Mouse (Mus musculus) thymus, adult 2 months (tissue): ENCODE results near the gene Ppm1h. TPM values are rescaled to one million over a fixed set of nuclear protein-coding genes. Genes with fewer than 3 reads are reported as not detected.

Experiments used
- DNase-seq: peaks from one replicate; pipeline ENCODE4 v3.0.0; 2021
- H3K27ac ChIP-seq: fragments of 200-500 bp; 2 replicates; pipeline ENCODE4 v1.5.1; 2012; ENCODE audit warnings: low read length, control low read depth; ENCODE audit not compliant: control insufficient read depth, insufficient read depth
- H3K27me3 ChIP-seq: fragments of 200-500 bp; 2 replicates; pipeline ENCODE4 v1.6.1; 2012; ENCODE audit warnings: mild to moderate bottlenecking, low read length, moderate library complexity, mixed read lengths; ENCODE audit not compliant: control insufficient read depth, insufficient read depth
- H3K36me3 ChIP-seq: fragments of 200-500 bp; 2 replicates; pipeline ENCODE4 v1.6.1; 2012; ENCODE audit warnings: mild to moderate bottlenecking, low read length, moderate library complexity; ENCODE audit not compliant: control insufficient read depth, insufficient read depth
- H3K4me1 ChIP-seq: fragments of 200-500 bp; replicated peaks from 2 replicates; pipeline ENCODE4 v1.6.1; 2012; ENCODE audit warnings: low read length; ENCODE audit not compliant: control insufficient read depth, insufficient read depth
- H3K4me3 ChIP-seq: fragments of 200-500 bp; 2 replicates; pipeline ENCODE4 v1.5.1; 2012; ENCODE audit warnings: mild to moderate bottlenecking, low read length, control low read depth, moderate library complexity; ENCODE audit not compliant: control insufficient read depth, insufficient read depth
- CTCF ChIP-seq: fragments of 200-500 bp; IDR thresholded peaks from 2 replicates; pipeline ENCODE4 v1.5.1; 2012; ENCODE audit warnings: mild to moderate bottlenecking, control low read depth, low read length, moderate library complexity, borderline replicate concordance; ENCODE audit not compliant: control insufficient read depth, poor library complexity, insufficient read depth; ENCODE audit errors: extremely low read depth
- POLR2A ChIP-seq: fragments of 200-500 bp; IDR thresholded peaks from 2 replicates; pipeline ENCODE4 v1.6.1; 2012; ENCODE audit warnings: mild to moderate bottlenecking, low read length, control low read depth, moderate library complexity; ENCODE audit not compliant: control insufficient read depth, poor library complexity, insufficient read depth; ENCODE audit errors: extremely low read depth
- WGBS: fragments of 180-500 bp; shearing (Covaris S2); methylation state at CpG from one replicate; pipeline ENCODE4 v1.1.7; 2018; 5-methylcytosine and 5-hydroxymethylcytosine counted together
- polyA plus RNA-seq: library from polyadenylated mRNA; depleted of rRNA; stranded (reverse); fragments of >200 nt; gene quantifications from 2 replicates; pipeline ENCODE4 v1.2.3, GENCODE M21; 2012

The Ppm1h gene
- polyA plus RNA-seq, 1 experiment, result 61.7 TPM

DNA sequence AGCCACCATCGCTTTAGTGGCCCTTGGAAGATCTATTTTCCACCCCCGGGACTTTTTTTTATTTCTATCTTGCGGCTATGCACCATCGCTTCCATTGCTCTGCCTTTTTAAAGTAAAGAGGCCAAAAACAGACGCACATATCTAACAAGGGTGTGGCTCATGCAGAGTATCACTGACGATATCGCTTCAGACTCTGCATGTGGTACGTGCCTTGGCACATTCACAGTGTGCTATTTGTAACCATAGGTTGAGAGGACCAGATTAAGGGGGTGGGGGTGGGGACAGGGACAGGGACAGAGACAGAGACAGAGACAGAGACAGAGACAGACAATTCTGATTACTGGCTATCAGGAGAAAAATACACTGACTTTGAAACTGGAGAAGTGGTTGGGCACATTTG lies 164.4 kb downstream of the Ppm1h start:
- Histone ChIP-seq H3K4me3 (no peak overlapping the region), H3K27ac (no peak overlapping the region), H3K27me3 (no peaks in the 10 kb centered on the region), H3K36me3 (peaks cover 19% of the 10 kb centered on the region), H3K4me1 (peaks cover 21% of the 10 kb centered on the region)
- no peak for DNase-seq
- no peak for TF ChIP-seq POLR2A
- TF ChIP-seq CTCF, result no peak
- 98% methylated on average over 8 of the region's 8 CpGs for WGBS

- no peak overlapping the region for H3K4me3 ChIP-seq
- TF ChIP-seq CTCF, result no peak
- TF ChIP-seq POLR2A, result no peak
- DNase-seq, result peak; percentile 12
- 70% methylated on average over 7 of the region's 7 CpGs for WGBS
- peak overlapping the region; percentile 95 for H3K27ac ChIP-seq
- H3K36me3 ChIP-seq, result peaks cover 12% of the 10 kb centered on the region
- peaks cover 21% of the 10 kb centered on the region for H3K4me1 ChIP-seq
- H3K27me3 ChIP-seq, result no peaks in the 10 kb centered on the region
These were observed 166.9 kb downstream of the Ppm1h start for GRCm38 (mm10) chr10:122845471-122845870.

DNA sequence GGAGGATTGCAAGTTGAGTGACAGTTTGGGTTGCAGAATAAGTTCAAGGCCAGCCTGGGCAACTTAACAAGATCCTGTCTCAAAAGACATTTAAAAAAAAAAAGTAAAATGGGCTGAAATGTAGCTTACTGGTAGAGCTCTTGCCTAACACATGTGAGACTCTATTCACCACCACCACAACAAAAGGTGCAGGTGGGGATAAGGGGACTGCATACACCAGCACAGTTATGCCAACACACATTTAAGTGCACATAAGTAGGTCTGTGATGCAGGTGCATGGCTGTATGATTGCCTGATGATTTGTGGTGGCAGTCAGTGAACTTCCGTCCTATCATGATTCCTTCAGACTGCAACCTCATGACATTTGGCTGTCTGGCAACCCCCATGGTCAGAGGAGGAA lies 167.9 kb downstream of the Ppm1h start:
- Histone ChIP-seq H3K4me1 (peaks cover 21% of the 10 kb centered on the region), H3K27me3 (no peaks in the 10 kb centered on the region), H3K36me3 (0 out of 2 replicates have a peak, but pooled peaks cover 5% of the 10 kb centered on the region), H3K27ac (peak overlapping the region; percentile 95), H3K4me3 (no peak overlapping the region)
- 19% methylated on average over 1 of the region's 1 CpGs for WGBS
- TF ChIP-seq CTCF (no peak), POLR2A (no peak)
- DNase-seq, result peak; percentile 56

- H3K36me3 ChIP-seq, result no peaks in the 10 kb centered on the region
- H3K4me3 ChIP-seq, result no peak overlapping the region
- peaks cover 21% of the 10 kb centered on the region for H3K4me1 ChIP-seq
- WGBS, result 97% methylated on average over 2 of the region's 2 CpGs
- DNase-seq, result no peak
- no peak for TF ChIP-seq CTCF
- TF ChIP-seq POLR2A, result no peak
- no peaks in the 10 kb centered on the region for H3K27me3 ChIP-seq
- no peak overlapping the region for H3K27ac ChIP-seq
These were observed 169.5 kb downstream of the Ppm1h start for GRCm38 (mm10) chr10:122848020-122848457.

DNA sequence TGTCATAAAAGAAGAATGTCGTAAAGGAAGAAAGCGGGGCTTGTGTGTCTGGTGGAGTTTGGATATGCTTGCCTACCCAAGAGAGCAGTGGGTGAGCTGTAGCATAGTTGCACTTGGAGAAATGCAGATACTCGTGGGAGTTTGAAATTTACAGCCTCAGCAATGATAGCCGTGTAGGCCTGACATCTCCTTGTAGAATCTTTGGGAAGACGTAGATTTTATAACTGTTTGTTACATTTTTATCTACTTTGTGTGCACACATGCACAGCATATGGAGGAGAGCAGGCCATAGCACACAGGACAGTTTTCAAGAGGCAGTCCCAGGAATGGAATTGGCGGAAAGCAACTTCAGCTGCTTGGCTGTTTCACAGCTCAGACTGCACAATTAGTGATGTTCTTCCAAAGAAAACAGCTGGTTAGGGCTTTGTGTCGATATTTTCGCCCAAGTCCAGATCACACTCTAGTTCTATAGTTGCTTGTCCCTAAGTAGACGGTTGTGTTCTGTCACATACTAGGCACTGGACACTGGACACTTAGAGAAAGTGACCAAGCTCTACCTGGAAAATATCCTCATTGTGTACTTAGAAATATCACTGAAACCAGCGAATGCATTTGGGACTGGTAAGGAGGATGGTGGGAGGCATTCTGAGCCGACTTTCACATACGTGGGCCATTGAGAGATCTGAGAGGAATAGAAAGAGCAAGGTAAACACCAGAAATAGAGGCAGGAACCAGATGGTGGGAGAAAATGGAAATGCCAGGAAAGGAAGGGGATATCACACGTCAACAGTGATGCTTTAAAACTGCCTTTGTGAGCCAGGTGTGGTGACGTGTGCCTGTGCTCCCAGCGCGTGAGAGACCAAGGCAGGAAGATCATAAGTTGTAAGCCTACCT lies 173.0 kb downstream of the Ppm1h start:
- TF ChIP-seq CTCF, result no peak
- Histone ChIP-seq H3K36me3 (no peaks in the 10 kb centered on the region), H3K4me1 (peaks cover 16% of the 10 kb centered on the region), H3K4me3 (no peak overlapping the region), H3K27me3 (no peaks in the 10 kb centered on the region), H3K27ac (no peak overlapping the region)
- 96% methylated on average over 16 of the region's 16 CpGs for WGBS
- no peak for DNase-seq

GRCm38 (mm10) chr10:122854571-122854970 lies 176.0 kb downstream of the Ppm1h start:
- H3K4me1 ChIP-seq, result peaks cover 6% of the 10 kb centered on the region; the same call in 1 of the 2 replicates
- TF ChIP-seq POLR2A (no peak), CTCF (no peak)
- H3K36me3 ChIP-seq, result peaks cover 7% of the 10 kb centered on the region; the same call in 1 of the 2 replicates
- no peak overlapping the region for H3K27ac ChIP-seq
- WGBS, result 87% methylated on average over 6 of the region's 6 CpGs
- H3K27me3 ChIP-seq, result no peaks in the 10 kb centered on the region
- no peak overlapping the region for H3K4me3 ChIP-seq
- no peak for DNase-seq

DNA sequence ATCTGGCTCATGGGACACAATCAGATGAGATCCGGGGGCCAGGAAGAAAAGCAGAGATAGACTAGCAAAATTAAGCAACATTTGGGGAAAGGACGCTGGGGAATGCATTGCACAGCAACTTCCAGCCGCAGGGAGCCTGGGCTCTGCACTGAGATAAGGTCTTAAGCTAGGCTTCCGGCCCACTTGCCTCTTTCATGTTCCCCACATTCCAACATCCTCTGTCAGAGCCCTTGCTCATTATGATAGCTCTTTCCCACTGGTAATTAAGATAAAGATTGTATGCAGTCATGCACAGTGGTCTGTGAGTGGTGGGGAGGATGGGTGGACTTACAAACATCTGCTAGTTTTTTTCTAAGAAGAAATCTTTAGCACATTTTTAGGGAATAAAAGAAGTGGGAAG lies 176.6 kb downstream of the Ppm1h start:
- Histone ChIP-seq H3K27me3 (no peaks in the 10 kb centered on the region), H3K4me3 (no peak overlapping the region), H3K36me3 (peaks cover 7% of the 10 kb centered on the region; the same call in 1 of the 2 replicates), H3K27ac (no peak overlapping the region), H3K4me1 (peaks cover 6% of the 10 kb centered on the region; the same call in 1 of the 2 replicates)
- TF ChIP-seq POLR2A, result no peak
- TF ChIP-seq CTCF, result no peak
- no peak for DNase-seq
- WGBS, result 97% methylated on average over 4 of the region's 4 CpGs
